Mouse (Mus musculus) lung, adult 2 months (tissue): ENCODE results near the gene Zzz3.
A peak's percentile ranks its signal among the peaks of the same experiment; 100 is the strongest.

ENCODE experiments used
- CTCF ChIP-seq: fragments of 200-500 bp; IDR thresholded peaks from 2 replicates; pipeline ENCODE4 v1.5.1; 2011; ENCODE audit warnings: mild to moderate bottlenecking, low read length, control low read depth; ENCODE audit not compliant: insufficient read depth
- POLR2A ChIP-seq: fragments of 200-500 bp; IDR thresholded peaks from 2 replicates; pipeline ENCODE4 v1.6.1; 2011; ENCODE audit warnings: low read depth, mild to moderate bottlenecking, control low read depth, low read length, borderline replicate concordance; ENCODE audit errors: extremely low read depth

GRCm38 (mm10) chr3:152477796-152478527 is 82.7 kb downstream of the Zzz3 start:
- TF ChIP-seq CTCF (peak; percentile 59), POLR2A (no peak)
